Mouse (Mus musculus) WW6 (cell line): ENCODE measurements around the gene Ctdsp2.

ENCODE experiments used
- DNase-seq: peaks from one replicate; pipeline ENCODE4 v3.0.0-alpha.2; 2013; ENCODE audit warnings: low read depth, low spot score

The Ctdsp2 gene

DNA sequence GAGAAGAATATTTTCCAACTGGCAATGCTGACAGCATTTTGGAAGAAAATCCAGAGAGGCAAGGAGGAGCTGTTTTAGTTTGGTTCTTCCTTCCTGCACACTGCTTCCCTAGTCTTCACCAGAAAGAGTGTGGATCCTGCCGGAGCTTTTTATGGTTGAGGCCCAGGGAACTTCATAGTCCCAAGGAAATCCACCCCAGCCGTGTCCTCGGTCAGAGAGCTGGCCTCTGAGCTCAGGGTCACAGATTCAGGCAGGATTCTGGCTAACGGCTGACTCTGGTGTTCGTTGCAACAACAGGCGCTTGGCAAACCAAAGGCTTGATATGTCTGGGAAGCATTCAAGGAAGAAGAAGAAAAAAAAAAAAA is 15.6 kb upstream of the Ctdsp2 start:
- no peak for DNase-seq

DNA sequence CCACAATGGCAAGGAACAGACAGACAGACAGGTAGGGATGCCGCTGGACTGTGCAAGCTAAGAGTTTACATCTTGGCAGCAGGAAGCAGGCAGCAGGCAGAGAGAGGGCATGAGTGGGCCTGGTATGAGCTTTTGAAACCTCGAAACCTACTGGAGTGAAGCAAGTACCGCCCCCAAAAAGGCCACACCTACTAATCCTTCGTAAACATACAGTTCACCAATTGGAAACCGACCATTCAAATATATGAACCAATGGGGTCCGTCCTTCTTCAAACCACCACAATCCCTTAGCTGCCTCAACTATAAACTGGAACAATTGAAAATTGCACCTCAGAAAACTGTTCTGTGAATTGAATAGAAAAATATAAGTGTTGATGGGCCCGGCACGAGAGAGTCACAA is 14.7 kb upstream of the Ctdsp2 start:
- DNase-seq, result no peak

DNA sequence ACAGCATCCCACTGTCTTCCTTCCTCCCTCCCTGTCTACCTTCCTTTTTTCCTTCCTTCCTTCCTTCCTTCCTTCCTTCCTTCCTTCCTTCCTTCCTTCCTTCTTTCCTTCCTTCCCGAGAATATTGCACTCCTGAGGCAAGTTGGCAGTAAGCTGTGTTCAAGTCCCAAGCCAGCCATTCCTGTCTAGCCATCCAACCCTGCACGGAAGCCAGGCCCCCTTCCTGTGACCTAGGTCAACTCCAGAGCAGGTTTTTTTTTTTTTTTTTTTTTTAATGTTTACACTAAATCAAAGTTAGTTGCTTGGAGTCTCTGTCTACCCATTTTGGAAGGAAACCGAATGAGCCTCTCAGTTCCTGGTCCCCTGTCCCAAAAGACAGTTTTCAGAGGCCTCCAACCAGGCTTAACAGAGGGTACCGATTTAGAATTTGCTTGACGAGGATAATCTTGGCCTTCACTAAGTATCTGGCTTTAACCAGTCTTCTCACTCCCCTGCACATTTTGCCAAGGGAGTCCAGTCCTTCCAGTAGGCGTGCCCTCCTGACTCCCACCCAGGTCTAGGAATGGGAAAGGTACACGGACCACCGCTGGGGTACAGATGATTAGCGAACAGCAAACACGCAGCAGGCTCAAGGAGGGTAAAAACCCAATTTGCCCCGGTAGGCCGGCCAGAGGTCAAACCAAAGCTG is 7.0 kb upstream of the Ctdsp2 start:
- DNase-seq, result no peak

DNA sequence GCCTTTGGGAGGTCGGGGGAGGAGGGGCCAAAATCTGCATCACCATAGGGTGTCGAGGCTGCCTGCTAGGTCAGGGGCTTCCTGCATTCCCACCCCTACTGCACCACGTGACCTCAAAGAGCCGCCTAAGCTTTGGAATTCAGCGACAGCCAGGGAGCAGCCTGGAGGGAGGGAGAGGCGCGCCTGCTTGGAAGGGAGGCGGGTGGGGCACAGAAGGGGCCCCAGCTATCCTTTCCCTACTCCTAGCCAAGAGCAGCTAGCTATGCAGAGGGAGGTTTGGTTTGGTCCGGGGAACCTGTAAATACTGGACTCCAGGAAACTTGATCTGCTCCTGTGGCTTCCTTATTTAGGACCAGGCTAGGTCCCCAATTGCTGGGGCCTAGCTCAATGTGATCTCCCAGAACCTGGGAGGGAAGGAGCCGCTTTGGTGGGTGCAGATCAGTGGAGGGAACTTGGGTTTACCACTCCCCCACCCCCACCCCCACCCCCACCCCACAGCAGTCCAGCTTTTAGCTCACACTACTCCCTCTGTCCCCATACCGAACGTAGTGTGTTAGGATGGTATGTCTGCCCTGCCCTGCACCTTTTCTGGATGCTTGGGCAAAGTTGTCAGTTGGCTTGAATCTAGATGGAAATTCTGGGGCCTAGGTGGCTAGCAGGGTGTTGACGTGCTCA is 6.3 kb upstream of the Ctdsp2 start:
- DNase-seq, result peak; percentile 97

DNA sequence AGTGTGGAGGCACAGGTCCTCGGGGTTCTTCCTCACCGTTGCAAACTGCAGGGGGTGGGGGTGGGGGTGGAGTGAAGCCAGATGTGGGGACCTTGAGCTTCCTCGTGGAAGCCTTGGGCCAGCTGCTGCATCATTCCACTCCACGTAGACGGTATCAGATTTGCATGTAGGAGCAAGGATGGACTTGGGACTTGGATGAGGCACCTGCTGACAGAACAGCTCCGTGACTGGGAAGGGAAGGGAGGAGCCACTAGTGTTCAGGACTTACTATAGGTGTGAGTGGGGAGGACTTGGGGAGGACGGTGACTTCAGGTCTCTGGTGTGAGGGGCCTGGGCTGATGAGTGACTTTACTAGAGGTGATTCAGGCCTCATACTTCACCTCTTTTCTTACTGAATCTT is 5.5 kb upstream of the Ctdsp2 start:
- no peak for DNase-seq

DNA sequence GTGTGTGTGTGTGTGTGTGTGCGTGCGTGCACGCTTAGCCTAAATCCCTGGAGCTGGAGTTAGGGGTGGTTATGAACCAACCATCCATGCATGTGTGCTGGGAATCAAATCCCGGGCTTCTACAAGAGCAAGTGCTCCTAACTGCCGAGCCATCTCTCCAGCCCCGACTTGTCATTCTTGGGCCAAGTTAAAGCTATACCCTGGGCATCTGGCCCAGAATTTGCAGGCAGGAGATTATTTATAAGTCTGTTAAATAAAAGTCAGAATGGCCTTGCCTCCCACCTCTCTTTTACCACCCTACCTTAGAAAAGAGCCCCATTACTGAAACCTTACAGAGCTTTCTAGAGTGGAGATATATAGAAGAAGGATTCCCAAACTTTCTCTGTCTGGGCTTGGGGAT is 2.8 kb upstream of the Ctdsp2 start:
- DNase-seq, result no peak

DNA sequence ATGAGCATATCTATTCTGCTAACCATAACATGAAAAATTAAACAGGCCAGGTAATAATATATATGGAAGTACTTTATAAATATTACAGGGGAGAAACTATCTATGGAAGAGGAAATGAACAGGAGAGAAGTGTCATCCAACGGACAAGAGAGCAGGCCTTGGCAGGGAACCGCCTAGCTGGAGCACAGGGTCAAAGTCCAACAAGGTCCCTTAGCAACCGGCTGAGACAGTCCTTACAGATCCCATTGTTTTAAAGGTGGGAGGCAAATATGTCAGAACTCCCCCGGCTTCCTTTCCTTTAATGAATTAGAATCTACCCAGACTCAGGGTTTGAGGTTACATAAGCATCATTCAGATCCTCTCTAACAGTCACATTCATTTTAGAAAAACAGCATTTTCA is 1.4 kb upstream of the Ctdsp2 start:
- DNase-seq, result no peak

DNA sequence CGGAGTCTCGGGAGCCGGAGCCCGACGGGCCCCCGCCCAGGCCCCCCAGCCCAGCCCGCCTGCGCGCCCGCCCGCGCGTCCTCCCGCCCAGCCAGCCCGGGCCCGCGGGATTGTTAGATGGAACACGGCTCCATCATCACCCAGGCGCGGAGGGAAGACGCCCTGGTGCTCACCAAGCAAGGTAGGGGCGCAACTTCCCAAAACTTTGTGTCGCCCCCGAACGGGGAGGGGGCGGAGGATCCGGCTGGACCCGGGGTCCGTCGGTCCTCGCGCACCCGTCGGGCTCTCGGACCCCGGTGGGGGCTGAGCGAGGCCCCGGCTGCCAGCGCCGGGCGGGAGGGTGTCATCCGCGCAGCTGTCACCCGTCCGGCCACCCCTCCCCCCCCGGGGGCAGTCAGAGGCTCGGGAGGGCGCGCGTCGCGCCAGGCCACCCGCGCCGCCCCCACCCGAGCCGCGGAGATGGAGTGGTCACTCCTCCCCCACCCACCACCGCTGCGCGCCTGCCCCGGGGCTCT is 661 bp downstream of the Ctdsp2 start:
- DNase-seq, result no peak

DNA sequence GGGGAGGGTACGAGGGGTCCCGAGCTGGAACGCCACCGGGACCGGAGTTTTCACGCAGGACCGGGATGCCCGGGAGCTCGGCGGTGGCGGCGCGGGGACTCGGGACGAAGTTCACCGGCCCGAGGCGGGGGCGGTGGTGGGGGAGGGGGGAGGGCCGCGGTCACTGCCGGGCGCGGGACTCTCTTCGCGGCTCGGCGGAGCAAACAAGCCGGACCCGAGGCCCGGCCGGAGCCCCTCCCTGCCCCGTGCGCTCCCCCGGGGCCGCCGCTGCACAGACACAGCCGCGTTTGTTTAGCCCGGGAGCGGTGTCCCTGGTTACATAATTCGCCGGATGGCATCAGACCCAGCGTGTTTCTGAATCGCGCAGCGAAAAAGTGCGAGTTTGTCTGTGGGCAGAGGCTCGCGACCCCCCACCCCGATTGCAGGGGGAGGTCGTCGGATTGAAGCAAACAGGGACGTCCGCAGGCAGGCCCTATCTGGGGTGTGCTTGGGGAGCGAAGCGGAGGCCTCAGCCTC is 1.2 kb downstream of the Ctdsp2 start:
- no peak for DNase-seq

DNA sequence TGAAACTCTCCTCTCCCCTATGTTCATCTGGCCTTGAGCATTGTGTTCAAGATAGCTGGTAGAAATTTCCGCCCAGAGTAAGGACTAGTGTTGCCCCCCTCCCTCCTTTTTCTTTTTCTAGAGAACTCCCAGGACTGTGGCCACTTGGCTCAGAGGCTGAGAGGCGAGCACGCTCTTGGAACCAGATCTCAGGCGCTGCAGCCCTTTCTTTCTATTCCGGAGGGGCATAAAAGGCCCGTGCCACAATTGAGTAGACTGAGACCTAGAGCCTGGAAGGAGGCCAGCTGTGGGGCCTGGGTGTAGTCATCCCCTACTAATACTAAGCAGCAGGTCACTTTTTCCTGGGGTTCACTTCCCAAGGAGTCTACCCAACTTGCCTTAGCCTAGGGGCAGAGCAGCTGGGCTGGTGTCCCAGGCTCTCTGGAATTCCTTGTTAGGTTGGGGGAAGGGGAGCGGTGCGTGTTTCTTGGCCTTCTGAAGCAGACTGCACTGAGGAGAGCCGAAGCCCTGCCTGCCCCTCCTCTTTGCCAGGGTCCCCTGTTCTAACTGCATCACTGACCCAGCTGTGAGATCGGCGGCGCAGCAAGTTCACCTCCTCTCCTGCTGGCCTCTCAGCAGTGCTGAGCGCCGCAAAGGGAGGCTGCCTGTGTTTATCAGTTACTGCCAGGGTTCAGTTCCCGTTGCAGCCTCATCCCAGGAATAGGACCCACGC is 1.9 kb downstream of the Ctdsp2 start:
- DNase-seq, result no peak

DNA sequence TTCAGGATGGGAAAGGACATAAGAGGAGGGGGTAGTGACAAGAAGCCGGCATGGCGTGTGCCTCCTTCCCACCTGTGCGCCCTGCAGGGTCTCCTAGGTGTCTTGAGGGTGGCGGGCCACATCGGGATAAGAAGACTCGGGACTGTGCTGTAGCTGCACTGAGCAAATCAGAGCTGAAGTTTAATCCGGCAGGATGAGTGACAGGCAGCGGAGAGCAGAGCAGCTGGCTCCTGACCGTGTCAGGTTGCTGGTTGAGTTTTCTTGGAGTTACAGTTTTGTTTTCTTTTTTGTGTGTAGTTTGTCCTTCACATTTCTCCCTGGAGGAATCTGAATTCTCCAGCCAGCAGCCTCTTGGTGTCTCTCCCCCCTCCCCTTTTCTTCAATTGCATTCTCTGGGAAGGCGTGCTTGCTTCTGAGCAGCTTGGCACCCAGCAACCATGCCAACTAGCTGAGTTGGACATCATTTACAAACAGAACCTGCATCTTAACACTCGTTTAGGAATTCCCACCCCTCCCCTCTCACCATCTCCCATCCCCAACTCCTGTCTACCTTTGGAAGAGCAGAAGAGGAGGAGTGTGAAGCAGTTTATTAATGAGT is 2.5 kb downstream of the Ctdsp2 start:
- DNase-seq, result no peak

DNA sequence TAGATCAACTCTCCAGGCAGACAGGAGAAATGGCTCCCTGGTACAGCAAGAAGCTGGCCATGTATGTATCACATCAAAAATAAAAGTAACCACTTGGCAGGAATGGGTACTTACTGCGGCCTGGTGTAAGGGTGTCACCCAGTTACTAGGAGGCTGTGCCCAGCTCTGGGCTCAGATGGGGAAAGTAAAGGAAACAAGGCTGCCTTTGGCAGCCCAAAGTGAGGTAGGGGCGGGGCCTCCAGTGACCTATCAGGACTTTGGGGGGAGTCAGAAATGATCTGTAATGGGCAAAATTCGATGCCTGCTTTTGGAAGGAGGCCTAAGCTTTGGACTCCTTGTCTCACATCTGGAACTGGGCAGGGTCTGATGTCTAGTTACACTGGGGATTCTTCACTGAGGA is 3.2 kb downstream of the Ctdsp2 start:
- no peak for DNase-seq

DNA sequence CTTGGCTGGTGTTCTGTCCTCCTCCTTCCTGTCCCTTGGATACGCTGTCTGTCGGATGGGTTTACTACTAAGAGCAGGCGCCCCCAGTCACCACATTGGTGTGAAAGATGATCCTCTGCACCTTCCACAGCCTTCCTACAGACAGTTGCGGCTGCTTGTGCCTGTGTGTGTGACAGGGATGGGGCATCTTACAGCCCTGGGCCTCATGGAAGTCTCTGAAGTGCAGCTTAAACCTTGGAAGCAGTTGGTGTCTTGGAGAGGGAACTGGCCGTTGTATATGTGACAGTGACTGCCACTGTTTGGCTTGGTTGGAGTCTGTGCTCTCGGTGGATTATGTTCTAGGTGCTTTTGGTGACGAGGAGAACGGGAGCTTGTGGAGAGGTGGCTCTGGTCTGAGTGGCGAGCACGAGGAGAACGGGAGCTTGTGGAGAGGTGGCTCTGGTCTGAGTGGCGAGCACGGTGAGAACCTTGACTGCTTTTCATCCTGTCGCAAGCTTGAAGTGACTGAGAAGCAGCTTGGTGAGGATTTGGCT is 4.7 kb downstream of the Ctdsp2 start:
- no peak for DNase-seq

DNA sequence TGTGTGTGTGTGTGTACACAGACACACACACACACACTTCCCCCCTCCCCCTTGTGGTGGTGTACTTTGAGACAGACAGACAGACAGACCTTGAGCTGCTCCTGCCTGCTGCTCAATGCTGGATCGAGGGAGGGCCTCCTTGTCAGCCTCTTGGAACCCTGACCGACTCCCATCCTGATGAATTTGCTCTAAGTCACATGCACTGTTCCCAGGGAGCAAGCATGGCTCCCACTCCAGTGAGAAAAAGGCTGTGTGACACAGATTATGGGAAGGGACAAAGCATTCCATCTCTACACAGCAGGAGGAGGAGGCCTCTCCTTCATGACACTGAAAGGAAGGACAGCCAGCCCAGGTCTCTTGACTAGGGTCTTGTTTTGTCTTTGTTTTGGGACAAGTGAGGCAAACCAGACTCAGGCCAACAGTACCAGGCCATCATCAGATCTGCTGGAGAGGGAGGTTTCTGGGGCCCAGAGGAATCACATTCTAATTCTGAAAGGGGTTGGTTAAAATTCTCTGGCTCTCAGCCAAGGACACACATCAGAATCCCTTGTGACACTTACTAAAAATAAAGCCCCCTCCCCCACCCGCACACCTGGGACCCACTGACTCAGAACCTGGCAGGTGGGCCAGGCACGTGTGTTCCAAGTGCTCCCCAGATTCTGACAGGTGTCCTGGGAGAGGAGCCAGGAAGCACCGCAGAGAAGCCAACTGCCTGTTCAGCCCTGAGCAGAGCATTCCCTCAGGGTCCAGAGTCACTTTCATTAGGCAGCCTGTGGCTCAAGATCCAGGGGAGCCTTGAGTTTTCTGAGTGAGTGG is 5.9 kb downstream of the Ctdsp2 start:
- DNase-seq, result no peak

DNA sequence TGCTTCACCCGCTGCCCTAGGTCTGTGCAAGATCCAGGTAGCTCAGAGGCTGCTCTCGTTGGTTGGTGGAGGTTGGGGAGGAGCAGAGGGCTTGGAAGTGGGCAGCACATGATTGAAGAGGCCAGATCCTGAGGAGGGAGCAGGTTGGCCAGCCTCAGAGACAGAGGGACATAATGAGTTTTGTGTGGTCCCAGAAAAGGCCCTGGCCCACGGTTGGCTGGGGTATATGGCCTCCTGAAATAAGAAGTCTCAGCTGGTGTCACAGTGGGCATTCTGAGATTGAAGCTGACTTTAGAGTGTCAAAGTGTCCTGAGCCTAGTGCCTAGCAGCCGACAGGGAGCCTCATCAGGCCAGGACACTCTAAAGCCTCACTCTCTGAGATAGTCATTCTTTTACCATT is 6.6 kb downstream of the Ctdsp2 start:
- no peak for DNase-seq

DNA sequence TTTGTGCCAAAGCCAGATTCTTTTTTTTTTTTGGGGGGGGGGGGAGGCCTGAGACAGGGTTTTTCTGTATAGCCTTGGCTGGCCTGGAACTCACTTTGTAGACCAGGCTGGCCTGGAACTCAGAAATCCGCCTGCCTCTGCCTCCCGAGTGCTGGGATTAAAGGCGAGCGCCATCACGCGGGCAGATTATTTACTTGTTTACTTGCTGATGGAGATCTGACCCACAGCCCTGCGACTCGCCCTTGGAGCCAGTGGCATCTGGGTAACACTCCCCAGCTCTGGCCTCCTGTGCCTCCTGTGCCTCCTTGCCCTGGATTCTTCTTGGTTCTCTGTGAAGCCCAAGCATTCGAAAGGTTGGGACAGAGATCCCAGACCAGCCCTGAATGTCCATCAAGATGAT is 7.1 kb downstream of the Ctdsp2 start:
- no peak for DNase-seq

DNA sequence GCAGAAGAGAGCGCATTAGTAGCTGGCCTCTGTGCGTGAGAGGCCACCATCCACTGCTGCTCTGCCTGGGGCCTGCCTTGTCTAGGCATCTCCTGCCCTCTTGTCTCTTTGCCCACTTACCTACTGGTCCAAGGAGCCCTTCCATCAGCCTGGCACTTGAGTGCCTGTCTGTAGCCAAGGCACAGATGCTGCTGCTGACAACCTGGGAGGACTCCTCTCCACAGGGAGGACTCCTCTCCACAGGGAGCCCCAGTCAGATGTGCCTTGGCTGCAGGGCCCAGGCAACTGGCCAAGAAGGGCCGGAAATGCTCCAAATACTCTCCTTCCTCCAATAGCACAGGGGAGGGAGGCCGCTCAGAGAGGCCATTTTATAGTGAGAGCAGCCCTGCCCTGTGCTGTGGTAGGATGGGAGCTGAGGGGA is 8.0 kb downstream of the Ctdsp2 start:
- no peak for DNase-seq

DNA sequence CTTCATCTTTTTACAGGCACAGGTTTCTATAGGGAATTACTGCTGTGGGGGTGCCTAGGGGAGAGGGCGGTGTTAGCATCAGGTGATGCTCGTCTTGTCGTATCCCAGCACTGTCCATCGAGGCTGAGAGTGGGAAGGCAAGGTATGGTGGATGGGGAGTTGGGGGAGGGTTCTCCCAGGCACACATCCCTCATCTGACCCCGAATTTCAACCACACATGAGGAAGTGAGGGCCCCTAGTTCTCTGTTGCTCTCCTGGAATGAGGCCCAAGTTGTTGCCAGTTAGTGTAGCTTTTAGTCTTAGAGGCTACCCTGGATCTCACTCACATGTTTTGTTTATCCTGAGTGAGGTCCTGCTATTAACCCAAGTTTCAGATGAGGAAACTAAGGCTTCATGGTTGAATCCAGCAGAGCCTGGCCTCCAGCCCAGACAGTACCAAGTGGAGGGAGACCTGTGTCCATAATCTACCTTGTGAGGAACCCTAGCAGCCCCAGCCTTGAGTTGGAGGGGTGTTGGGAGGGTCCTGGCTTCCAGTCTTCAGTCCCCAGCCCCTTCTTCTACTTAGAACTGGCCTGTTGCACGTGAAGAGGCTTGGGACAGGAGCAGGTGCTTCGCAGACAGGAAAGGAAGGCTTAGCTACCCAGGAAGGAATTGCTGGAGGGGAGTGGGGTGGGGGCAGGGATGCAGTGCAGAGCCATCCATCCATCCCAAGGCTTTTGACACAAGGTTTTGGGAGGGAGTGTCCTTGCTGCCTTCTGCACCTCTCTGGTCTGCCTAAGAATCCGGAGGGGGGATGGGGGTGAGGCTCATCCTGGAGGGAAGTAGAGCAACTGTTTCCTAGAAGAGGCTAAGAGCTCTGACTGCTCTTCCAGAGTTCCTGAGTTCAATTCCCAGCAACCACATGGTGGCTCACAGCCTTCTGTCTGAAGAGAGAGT is 8.9 kb downstream of the Ctdsp2 start:
- no peak for DNase-seq

DNA sequence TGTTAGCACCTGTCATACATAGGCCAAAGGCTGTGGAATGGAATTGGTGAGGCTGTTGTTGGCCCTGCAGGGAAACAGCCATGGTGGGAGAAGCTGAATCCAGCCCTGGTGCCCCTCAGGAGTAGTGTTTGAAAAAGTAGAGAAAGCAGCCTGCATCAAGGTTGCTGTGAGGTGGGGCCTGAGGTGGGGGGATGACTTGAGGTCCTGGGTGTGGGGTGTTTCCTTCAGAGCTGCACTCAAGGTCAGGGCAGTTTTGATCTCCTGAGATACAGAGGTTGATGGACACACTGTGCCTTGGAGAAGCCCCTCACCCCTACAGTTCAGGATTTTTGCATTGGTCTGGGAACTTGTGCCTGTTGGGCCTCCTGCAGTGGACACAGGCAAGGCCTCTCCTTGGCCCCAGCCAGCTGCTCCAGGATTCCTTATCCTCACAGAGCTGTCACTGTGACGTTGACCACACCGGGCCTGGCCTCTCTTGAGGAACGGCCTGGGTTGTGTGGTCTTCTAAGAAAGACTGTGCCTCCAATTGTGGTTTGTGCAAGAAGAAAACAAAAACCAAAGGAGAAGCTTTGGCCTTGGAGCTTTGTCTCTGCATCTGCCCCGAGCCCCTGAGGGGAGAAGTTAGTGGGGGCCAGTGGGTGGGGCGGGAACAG is 10.1 kb downstream of the Ctdsp2 start:
- no peak for DNase-seq
